Mouse (Mus musculus) heart, embryonic 15.5 days (tissue): ENCODE measurements around the gene Ldha. TPM values are rescaled to one million over a fixed set of nuclear protein-coding genes. Genes with fewer than 3 reads are reported as not detected.
"Not testable (repeated sequence)": the region's sequence is repeated elsewhere in the genome, so short reads cannot be mapped to it uniquely, and the experiment has no call there.

Experiments
- ATAC-seq: fragments of 200-750 bp; cut with Nextera tagmentation; replicated peaks from 2 replicates; pipeline ENCODE4 v1.8.0; 2017; ENCODE audit warnings: low read depth, moderate TSS enrichment; ENCODE audit not compliant: insufficient number of reproducible peaks, insufficient read depth, low FRiP score
- H3K27ac ChIP-seq: fragments of 300-500 bp; sonication (generic); 2 replicates; pipeline ENCODE4 v1.5.1; 2015; ENCODE audit warnings: mild to moderate bottlenecking, inconsistent platforms
- H3K27me3 ChIP-seq: fragments of 300-500 bp; sonication (generic); 2 replicates; pipeline ENCODE4 v1.6.1; 2015; ENCODE audit warnings: inconsistent platforms
- H3K36me3 ChIP-seq: fragments of 300-500 bp; sonication (generic); 2 replicates; pipeline ENCODE4 v1.6.1; 2015; ENCODE audit warnings: mild to moderate bottlenecking, inconsistent platforms
- H3K4me1 ChIP-seq: fragments of 300-500 bp; sonication (generic); replicated peaks from 2 replicates; pipeline ENCODE4 v1.6.1; 2015; ENCODE audit warnings: inconsistent platforms
- H3K4me2 ChIP-seq: fragments of 300-500 bp; sonication (generic); 2 replicates; pipeline ENCODE4 v1.6.1; 2015; ENCODE audit warnings: inconsistent platforms, mild to moderate bottlenecking, moderate library complexity
- H3K4me3 ChIP-seq: fragments of 300-500 bp; sonication (generic); 2 replicates; pipeline ENCODE4 v1.5.1; 2015; ENCODE audit warnings: mild to moderate bottlenecking, inconsistent platforms
- H3K9ac ChIP-seq: fragments of 300-500 bp; sonication (generic); 2 replicates; pipeline ENCODE4 v1.6.1; 2015; ENCODE audit warnings: mild to moderate bottlenecking, inconsistent platforms
- H3K9me3 ChIP-seq: fragments of 300-500 bp; sonication (generic); replicated peaks from 2 replicates; pipeline ENCODE4 v1.6.1; 2016; ENCODE audit warnings: inconsistent platforms
- WGBS: fragments of 180-500 bp; shearing (Covaris S2); methylation state at CpG from one replicate; pipeline ENCODE4 v1.1.7; 2015; ENCODE audit warnings: mixed read lengths; 5-methylcytosine and 5-hydroxymethylcytosine counted together
- polyA plus RNA-seq: library from polyadenylated mRNA; unstranded; fragments of >200 nt; fragmentation: Nextera tagmentation; extraction: Ambion mirVana; gene quantifications from 2 replicates; pipeline ENCODE4 v1.2.1, GENCODE M21; 2015

Ldha gene
- polyA plus RNA-seq, 1 experiment from 2014 or later: 2,657 TPM

DNA sequence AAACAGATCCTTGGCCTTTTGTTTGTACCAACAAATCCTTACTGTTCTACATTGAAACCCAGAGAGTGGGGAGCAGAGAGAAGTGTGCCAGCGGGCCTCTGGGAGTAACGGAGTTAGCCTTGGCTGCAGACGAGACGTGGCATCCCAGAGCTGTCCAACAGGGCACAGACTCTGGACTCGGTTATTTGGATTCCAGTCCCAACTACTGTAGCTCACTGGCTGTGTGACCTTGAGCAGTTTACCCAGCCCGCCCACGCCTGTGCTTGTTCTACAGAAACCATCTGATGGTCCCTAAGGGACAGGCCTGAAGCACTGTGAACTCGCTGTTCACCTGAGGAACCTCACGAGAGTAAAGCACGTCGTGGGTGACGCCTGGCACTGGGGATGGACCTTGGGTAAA is 11.4 kb upstream of the Ldha start:
- Histone ChIP-seq H3K36me3 (no peaks in the 10 kb centered on the region), H3K27ac (no peak overlapping the region), H3K9ac (no peak overlapping the region), H3K4me1 (peaks cover 39% of the 10 kb centered on the region), H3K27me3 (no peaks in the 10 kb centered on the region), H3K4me3 (no peak overlapping the region), H3K9me3 (no peaks in the 10 kb centered on the region), H3K4me2 (no peak overlapping the region)
- no peak for ATAC-seq
- WGBS: 83% methylated on average over 12 of the region's 12 CpGs

DNA sequence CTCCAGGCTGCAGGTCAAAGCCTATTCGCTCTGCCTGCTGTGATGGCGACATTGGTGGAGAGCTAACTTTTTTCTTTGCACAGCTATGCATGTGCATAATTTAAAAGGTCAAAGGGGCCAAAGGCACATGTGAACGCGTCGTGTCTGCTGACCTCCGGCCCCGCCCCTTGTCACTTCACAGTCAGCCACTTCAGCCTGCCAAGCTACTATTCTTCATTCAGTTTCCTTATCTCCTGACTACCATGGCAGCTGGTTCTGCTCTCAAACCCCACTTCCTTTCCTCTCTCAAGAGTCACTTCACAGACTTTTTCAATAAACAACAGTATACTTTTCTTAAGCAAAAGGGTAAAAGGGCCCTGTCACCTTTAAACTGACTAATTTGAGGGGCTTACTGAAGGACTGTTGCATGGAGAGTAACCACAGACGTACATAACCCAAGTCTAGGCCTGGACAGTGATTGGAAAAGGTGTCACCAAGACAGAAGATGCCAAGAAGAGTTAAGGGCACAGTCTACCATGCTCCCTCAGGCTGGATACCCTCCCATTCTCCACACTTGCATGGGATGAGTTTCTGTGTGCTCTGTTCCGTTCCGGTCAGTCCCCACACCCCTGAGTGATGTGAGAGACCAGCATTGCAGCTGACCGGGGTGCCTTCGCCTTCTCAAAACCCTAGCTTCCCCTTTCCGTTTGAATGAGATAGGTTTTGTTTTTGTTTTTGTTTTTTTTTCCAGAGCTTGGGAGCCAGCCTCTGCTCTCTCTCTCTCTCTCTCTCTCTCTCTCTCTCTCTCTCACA is 10.3 kb upstream of the Ldha start:
- Histone ChIP-seq H3K9ac (no peak overlapping the region), H3K27ac (peak overlapping the region; percentile 79), H3K36me3 (no peaks in the 10 kb centered on the region), H3K4me2 (peak overlapping the region; percentile 17), H3K4me3 (no peak overlapping the region), H3K4me1 (peaks cover 39% of the 10 kb centered on the region), H3K9me3 (no peaks in the 10 kb centered on the region), H3K27me3 (no peaks in the 10 kb centered on the region)
- WGBS: 33% methylated on average over 13 of the region's 13 CpGs
- peak; percentile 53; the same call in 1 of the 2 replicates for ATAC-seq

DNA sequence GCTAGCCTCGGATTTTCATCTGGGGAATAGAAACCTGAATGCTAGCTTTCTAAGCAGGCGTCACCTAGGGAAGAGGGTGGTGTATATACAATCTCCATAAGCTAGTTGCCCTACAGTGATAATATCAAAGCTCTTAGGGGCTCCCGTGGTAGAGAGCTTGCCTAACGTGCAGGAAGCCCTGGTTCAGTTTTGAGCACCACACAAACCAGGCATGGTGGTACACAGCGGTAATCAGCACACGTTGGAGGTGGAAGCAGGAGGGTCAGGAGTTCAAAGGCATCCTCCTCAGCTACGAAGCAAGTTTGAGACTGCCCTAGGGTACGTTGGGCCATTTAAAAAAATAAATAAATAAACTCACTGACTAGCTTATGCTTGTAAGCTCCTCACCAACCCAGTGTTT is 9.6 kb upstream of the Ldha start:
- H3K27me3 ChIP-seq: no peaks in the 10 kb centered on the region
- H3K36me3 ChIP-seq: no peaks in the 10 kb centered on the region
- H3K4me3 ChIP-seq: no peak overlapping the region
- H3K4me1 ChIP-seq: peaks cover 39% of the 10 kb centered on the region
- no peak overlapping the region for H3K4me2 ChIP-seq
- 68% methylated on average over 8 of the region's 8 CpGs for WGBS
- no peaks in the 10 kb centered on the region for H3K9me3 ChIP-seq
- H3K27ac ChIP-seq: 0 out of 2 replicates have a peak overlapping the region, but pooled peaks have one; percentile 79
- no peak overlapping the region for H3K9ac ChIP-seq
- no peak for ATAC-seq

DNA sequence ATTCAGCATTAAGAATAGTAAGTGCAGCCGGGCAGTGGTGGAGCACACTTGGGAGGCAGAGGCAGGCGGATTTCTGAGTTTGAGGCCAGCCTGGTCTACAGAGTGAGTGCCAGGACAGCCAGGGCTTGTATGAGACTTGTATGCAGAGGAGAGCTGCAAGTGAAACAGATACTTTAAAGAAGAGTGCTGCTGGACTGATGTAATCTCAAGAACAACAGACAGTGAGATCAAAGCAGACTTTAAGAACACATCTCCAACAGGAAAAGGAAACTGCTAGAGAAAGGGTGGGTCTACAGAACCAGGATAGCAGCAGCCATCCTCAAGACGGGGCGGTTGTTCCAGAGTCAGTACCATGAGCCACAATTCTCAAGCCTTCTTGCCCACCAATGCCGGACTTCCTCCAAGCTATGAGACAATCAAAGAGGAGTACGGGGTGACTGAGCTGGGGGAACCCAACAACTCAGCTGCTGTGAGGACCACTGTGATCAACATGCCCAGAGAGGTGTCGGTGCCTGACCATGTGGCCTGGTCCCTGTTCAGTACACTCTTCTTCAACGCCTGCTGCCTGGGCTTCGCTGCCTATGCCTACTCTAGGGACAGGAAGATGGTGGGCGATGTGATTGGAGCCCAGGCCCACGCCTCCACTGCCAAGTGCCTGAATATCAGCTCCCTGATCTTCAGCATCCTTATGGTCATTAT is 9.0 kb upstream of the Ldha start:
- H3K9me3 ChIP-seq, ATAC-seq, H3K27me3 ChIP-seq, H3K4me2 ChIP-seq, H3K36me3 ChIP-seq, H3K27ac ChIP-seq, H3K9ac ChIP-seq, H3K4me3 ChIP-seq: not testable (repeated sequence)
- H3K4me1 ChIP-seq: peaks cover 35% of the 10 kb centered on the region
- WGBS: 88% methylated on average over 11 of the region's 11 CpGs

DNA sequence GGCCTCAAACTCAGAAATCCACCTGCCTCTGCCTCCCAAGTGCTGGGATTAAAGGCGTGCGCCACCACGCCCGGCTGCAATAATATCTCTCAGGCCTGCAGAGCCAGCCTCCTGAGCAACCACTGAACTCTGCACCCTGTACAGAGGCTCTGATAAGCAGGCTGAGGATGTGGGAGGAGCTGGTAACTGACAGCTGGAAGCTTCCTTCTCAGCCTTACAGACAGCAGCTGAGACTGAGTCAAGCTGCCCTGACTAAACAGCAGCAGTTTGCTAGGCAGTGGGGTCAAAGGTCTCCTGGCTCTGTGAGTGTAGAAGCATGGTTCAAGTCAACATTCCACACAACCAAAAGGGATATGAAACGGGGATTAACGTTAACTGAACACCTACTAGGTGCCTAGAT is 8.0 kb upstream of the Ldha start:
- Histone ChIP-seq H3K4me3 (no peak overlapping the region), H3K27me3 (no peaks in the 10 kb centered on the region), H3K27ac (no peak overlapping the region), H3K9ac (no peak overlapping the region), H3K4me2 (no peak overlapping the region), H3K4me1 (peaks cover 34% of the 10 kb centered on the region), H3K9me3 (no peaks in the 10 kb centered on the region), H3K36me3 (no peaks in the 10 kb centered on the region)
- 30% methylated on average over 6 of the region's 6 CpGs for WGBS
- peak; percentile 71 for ATAC-seq

DNA sequence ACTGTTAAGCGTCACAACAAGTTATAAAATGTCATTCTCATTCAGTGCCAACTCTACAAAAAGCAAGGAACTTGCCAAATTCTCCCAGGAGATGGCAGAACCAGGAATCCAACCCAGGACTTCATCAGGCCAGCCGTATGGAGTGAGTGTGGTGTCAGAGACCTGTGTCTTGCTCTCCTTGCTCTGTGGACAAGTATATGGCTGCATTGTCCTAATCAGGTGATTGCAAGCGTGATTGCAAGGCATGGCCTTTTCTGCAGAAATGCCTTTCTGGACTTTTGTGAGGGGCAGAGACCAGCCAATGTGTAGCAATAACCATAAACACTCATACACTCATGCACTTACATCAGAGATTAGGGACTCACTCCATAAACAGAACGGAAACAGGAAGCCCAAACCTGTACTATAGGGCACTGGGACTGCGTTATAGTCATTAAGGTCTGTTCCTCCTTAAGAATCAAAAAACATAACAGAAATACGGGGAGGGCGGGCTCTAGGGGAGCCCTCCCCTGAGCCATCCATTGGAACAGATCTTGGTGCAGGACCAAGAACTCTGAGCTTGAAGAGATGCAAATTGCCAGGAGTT is 7.5 kb upstream of the Ldha start:
- no peak overlapping the region for H3K4me3 ChIP-seq
- H3K27me3 ChIP-seq: no peaks in the 10 kb centered on the region
- WGBS: 78% methylated on average over 7 of the region's 7 CpGs
- no peaks in the 10 kb centered on the region for H3K36me3 ChIP-seq
- H3K9me3 ChIP-seq: no peaks in the 10 kb centered on the region
- no peak overlapping the region for H3K4me2 ChIP-seq
- H3K27ac ChIP-seq: no peak overlapping the region
- H3K9ac ChIP-seq: no peak overlapping the region
- no peak for ATAC-seq
- peaks cover 39% of the 10 kb centered on the region for H3K4me1 ChIP-seq

DNA sequence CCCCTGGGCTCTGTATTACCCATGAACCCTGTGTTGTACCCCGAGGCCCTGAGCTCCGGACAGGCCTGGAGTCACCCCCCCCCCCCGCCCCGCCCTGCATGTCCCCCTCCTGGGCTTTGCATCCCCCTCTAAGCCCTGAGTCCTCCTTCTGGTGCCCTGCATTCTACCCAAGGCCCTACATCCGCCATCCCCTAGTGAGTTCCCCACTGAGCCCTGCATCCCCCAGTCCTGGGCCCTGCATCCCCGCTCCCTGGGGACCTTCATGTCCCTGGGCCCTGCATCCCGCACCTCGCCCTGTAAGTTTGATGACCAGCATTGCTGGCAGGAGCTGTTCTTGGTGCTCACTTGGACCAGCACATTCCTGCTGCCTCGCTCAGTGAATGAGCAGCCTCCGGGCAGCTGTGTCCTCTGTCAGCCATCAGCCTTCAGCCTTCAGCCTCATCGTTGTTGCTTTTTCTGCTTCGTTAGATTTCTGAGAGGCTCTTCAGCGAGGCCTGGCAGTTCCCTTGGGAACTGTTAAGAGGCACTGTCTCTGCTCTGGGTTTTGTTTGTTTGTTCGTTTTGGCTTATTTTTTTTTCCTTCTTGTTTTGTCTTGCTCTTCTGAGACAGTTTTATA is 6.2 kb upstream of the Ldha start:
- Histone ChIP-seq H3K4me3 (no peak overlapping the region), H3K9me3 (no peaks in the 10 kb centered on the region), H3K27me3 (no peaks in the 10 kb centered on the region), H3K27ac (no peak overlapping the region), H3K9ac (no peak overlapping the region), H3K4me1 (peaks cover 48% of the 10 kb centered on the region), H3K36me3 (no peaks in the 10 kb centered on the region), H3K4me2 (no peak overlapping the region)
- WGBS: 48% methylated on average over 12 of the region's 14 CpGs
- no peak for ATAC-seq

DNA sequence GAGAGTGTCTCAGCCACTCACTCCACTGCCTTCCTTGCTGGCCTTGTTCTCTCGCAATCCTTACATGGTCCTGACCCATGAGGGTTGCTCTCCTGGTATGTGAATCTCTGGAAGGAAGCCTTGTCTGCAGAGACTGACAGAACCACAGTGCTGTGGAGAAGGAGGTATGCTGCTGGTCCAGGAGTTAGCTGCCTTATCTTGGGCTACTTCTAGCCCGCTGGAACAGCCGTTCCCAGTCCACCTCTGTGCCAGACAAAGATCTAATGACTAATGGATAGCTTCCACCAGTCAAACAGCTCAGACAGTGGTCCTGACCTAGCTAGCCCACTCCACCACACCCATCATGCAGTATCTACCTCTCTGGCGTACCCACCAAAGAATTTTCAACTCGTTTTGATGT is 4.9 kb upstream of the Ldha start:
- Histone ChIP-seq H3K36me3 (no peaks in the 10 kb centered on the region), H3K4me2 (no peak overlapping the region), H3K4me1 (peaks cover 41% of the 10 kb centered on the region), H3K9me3 (no peaks in the 10 kb centered on the region), H3K4me3 (no peak overlapping the region), H3K9ac (no peak overlapping the region), H3K27me3 (no peaks in the 10 kb centered on the region), H3K27ac (no peak overlapping the region)
- 62% methylated on average over 5 of the region's 5 CpGs for WGBS
- ATAC-seq: no peak

DNA sequence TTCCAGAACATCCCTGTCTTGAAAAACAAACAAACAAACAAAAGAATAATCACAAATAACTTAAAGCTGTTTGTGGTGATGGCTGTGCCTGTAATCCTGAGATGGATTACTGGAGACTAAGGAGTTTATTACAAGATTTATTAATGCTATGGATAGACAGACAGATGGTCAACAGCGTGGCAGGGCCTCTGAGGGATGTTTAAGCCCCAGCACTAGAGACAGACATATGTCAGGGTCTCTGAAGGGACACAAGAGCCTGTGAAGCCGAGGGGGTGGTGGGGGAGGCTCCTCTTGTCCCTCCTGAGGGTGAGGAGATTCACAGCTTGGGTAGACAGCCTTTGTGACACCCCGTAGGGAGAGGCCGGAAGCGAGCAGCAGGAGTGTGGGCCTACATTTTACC is 4.2 kb upstream of the Ldha start:
- H3K9ac ChIP-seq: no peak overlapping the region
- H3K4me3 ChIP-seq: no peak overlapping the region
- peaks cover 39% of the 10 kb centered on the region for H3K4me1 ChIP-seq
- no peak for ATAC-seq
- no peaks in the 10 kb centered on the region for H3K36me3 ChIP-seq
- H3K27me3 ChIP-seq: no peaks in the 10 kb centered on the region
- no peak overlapping the region for H3K4me2 ChIP-seq
- 80% methylated on average over 5 of the region's 5 CpGs for WGBS
- no peak overlapping the region for H3K27ac ChIP-seq
- no peaks in the 10 kb centered on the region for H3K9me3 ChIP-seq

DNA sequence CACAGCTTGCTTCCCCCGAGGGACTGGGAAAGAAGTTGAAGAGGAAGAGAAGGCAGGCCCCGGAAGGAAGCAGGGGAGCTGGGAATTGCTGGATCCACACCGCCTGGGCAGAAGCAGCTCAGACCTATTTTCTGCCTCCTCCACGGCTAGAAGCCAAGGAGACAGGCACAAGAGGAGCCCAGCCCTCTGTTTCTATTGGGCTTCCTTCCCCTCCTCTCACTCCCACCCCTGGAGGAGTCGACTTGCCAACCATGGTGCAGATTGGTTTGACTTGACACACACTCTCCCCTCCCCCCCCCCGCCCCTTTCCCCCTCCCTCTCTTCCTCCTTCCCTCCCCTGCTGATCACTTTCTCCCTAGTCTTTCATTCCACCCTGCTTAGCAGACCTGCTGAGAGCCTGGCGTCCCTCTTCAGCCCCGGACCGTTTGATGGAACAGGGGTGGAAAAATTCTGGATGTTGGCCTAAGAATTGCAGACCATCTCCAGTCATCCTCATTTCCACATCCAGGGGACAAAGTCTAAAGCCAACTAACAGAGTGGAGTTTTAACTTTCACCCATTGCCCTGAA is 3.1 kb upstream of the Ldha start:
- peak overlapping the region; percentile 40 for H3K4me2 ChIP-seq
- peaks cover 39% of the 10 kb centered on the region for H3K4me1 ChIP-seq
- no peak overlapping the region for H3K4me3 ChIP-seq
- no peaks in the 10 kb centered on the region for H3K36me3 ChIP-seq
- no peaks in the 10 kb centered on the region for H3K9me3 ChIP-seq
- no peaks in the 10 kb centered on the region for H3K27me3 ChIP-seq
- WGBS: 7% methylated on average over 8 of the region's 9 CpGs
- peak overlapping the region; percentile 70 for H3K27ac ChIP-seq
- peak; percentile 48; the same call in 1 of the 2 replicates for ATAC-seq
- no peak overlapping the region for H3K9ac ChIP-seq

DNA sequence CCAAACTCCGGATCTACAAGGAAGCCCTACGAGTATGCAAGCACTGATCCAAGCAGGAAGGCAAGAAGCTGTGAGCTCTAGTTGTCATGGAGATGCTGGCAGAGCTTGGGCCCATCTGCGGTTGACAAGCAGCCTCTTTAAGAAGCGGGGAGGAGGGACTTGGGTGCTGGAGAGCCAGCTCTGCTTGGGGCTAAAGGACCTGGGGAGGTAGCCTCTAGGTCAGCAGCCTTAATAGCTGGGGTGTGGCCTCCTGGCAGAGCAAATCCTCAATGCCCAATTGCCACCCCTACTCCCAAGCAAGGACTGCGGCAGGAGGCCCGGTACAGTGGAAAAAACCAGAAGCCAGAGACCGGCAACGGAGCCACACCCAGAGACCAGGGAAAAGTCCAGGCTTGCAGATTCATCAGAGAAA is 2.4 kb upstream of the Ldha start:
- no peak overlapping the region for H3K9ac ChIP-seq

More for the DNA sequence above, 2.4 kb upstream of the Ldha start:
- Histone ChIP-seq H3K4me3 (no peak overlapping the region), H3K27me3 (no peaks in the 10 kb centered on the region), H3K27ac (peak overlapping the region; percentile 70), H3K9me3 (no peaks in the 10 kb centered on the region), H3K4me2 (peak overlapping the region; percentile 40; the same call in 1 of the 2 replicates), H3K36me3 (no peaks in the 10 kb centered on the region), H3K4me1 (peaks cover 32% of the 10 kb centered on the region)
- 16% methylated on average over 8 of the region's 8 CpGs for WGBS
- peak; percentile 56 for ATAC-seq
